Mouse (Mus musculus) stomach, embryonic 14.5 days (tissue): Measurements from ENCODE around the gene Trim17. TPM values are rescaled to one million over a fixed set of nuclear protein-coding genes. Genes with fewer than 3 reads are reported as not detected.

Experiments used
- microRNA-seq: library from miRNA; unstranded; fragments of <30 nt; microRNA quantifications from one replicate; pipeline ENCODE4, GENCODE M21; 2016
- polyA plus RNA-seq: library from polyadenylated mRNA; unstranded; fragments of >200 nt; fragmentation: Nextera tagmentation; extraction: Ambion mirVana; gene quantifications from 2 replicates; pipeline ENCODE4 v1.2.1, GENCODE M21; 2014

Gene Trim17
- polyA plus RNA-seq, 1 experiment from 2014 or later = 0.20 TPM

Small RNA genes lying within 50 kb of the gene (microRNA-seq; reads per million reads assigned to microRNA genes)
- gene Gm44313 = not detected

Other genes with a start within 250 kb of the Trim17 start
- gene Olfr318, start 230.7 kb upstream of the Trim17 start, polyA plus RNA-seq = not detected in 2 replicates
- not detected in 2 replicates for gene Olfr317, start 215.5 kb upstream of the Trim17 start, polyA plus RNA-seq
- gene Olfr316, start 202.0 kb upstream of the Trim17 start, polyA plus RNA-seq = not detected in 2 replicates
- gene Olfr315, start 181.5 kb upstream of the Trim17 start, polyA plus RNA-seq = not detected in 2 replicates
- gene Olfr314, start 171.7 kb upstream of the Trim17 start, polyA plus RNA-seq = not detected in 2 replicates
- 5.0 and 8.7 TPM in 2 replicates for gene Fam183b, start 152.7 kb upstream of the Trim17 start, polyA plus RNA-seq
- not detected in 2 replicates for gene Olfr313, start 139.7 kb upstream of the Trim17 start, polyA plus RNA-seq
- gene Olfr312, start 125.4 kb upstream of the Trim17 start, polyA plus RNA-seq = not detected in 2 replicates
- not detected in 2 replicates for gene Olfr311, start 115.4 kb upstream of the Trim17 start, polyA plus RNA-seq
- gene Gm12258, start 107.5 kb upstream of the Trim17 start, polyA plus RNA-seq = 11.4 and 12.4 TPM in 2 replicates
- 7.1 and 9.4 TPM in 2 replicates for gene 2810021J22Rik, start 87.5 kb upstream of the Trim17 start, polyA plus RNA-seq
- 7.5 and 8.2 TPM in 2 replicates for gene Zfp39, start 50.5 kb upstream of the Trim17 start, polyA plus RNA-seq
- 0.07 TPM in 1 of 2 replicates, not detected in the other for gene Btnl10, start 36.8 kb upstream of the Trim17 start, polyA plus RNA-seq
- 211 and 222 TPM in 2 replicates for gene Rnf187, start 15.8 kb upstream of the Trim17 start, polyA plus RNA-seq
- gene Hist3h2ba, start 5.8 kb upstream of the Trim17 start, polyA plus RNA-seq = 31.2 and 32.5 TPM in 2 replicates
- gene Hist3h2a, start within 50 bp of the Trim17 start, polyA plus RNA-seq = 32.4 and 33.9 TPM in 2 replicates
- 18.1 and 20.3 TPM in 2 replicates for gene Trim11, start 23.4 kb downstream of the Trim17 start, polyA plus RNA-seq
- 0.69 and 0.75 TPM in 2 replicates for gene Obscn, start 181.7 kb downstream of the Trim17 start, polyA plus RNA-seq
- gene Iba57, start 209.1 kb downstream of the Trim17 start, polyA plus RNA-seq = 1.8 and 2.6 TPM in 2 replicates
- gene Gjc2, start 228.5 kb downstream of the Trim17 start, polyA plus RNA-seq = 0.36 TPM in 1 of 2 replicates, not detected in the other
- gene Guk1, start 237.5 kb downstream of the Trim17 start, polyA plus RNA-seq = 124 and 130 TPM in 2 replicates
- 92.3 and 103 TPM in 2 replicates for gene Mrpl55, start 247.8 kb downstream of the Trim17 start, polyA plus RNA-seq